Mouse (Mus musculus): Measurements from ENCODE around the gene Nrxn3.

Gene Nrxn3

DNA sequence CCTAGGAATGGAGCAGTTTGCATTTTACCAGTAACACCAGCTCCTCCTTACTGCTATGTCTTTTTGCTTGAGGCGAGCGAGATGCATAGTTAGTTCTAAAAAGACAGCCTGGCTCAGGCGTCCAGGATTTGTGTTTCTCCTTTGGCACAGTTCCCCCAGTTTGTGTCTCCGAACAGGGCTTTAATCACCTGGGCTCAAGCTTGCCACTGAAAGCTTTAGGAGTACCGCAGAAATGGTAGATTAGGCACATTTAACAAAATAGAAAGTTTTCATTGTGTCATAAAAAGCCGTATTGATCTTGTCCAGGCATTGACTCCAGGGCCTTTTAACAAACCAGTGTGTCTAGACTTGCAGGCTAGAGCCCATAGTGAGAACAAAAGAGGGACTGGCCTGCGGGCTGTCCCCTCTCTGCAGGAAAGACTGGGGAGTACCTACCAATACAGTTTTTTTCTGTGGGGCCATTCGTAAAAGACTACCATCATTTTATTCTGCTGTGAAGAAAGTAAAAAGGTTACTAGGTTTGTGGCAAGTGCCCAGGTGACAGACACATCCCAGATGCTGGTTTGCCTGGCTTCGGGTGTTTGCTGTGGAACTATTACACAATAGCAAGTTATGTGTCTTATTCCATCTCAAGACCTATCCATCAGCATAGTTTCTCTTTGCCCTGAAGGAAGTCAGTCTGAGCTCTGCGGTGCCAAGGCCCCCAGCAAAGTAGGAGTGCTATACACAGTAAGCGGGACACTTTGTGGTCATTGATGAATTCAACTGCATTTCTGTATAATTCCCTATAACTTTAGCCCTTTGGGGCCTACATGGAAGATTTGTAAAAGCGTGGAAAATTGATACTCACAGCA, 451.9 kb downstream of the Nrxn3 start:
- no peak for DNase-seq (ENCODE audit: low read depth, low spot score)

- DNase-seq (ENCODE audit: low read depth, low spot score) = no peak
Measured at GRCm38 (mm10) chr12:89179970-89180666, 457.4 kb downstream of the Nrxn3 start.

DNA sequence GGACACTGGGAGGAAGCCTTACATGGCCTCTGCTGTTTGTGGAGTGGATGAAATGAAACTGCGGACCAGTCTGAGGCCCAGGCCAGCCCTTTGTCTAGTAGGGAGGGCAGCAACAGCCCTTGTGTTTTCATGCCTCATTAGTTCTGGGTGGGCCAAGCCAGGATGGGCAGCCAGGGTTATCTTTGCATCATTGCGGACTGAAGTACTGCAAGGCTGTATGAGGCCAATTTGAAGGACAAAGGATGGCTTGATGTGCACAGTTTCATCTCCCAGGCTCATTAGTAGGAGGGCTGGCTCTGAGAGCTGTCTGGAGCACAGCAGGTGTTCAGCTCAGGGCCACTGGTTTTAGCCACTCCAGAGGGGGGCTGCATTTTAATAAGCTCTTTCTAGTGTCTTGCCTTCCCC, 458.5 kb downstream of the Nrxn3 start:
- DNase-seq (ENCODE audit: low read depth, low spot score) = no peak

- no peak for DNase-seq (ENCODE audit: low read depth, low spot score)
Measured at GRCm38 (mm10) chr12:89198764-89199525, 476.3 kb downstream of the Nrxn3 start.

DNA sequence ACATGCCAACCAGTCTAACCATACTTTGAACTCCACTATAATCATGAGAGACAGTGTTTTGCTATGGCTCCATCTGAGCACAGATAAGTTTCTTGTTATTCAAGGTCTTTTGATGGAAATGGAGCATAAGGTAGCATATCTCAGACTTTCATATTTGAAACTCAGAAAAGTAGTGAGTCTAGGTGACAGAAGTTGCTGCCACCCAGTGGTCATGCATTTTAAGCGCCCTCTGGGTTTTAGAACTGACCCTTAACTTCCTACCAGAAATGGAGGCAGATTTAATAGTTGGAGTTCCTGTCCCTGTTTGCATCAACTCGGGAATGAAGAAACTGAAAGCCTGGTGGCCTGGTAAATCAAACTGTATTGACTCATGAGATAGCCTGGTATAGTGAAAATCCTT, 488.9 kb downstream of the Nrxn3 start:
- no peak for DNase-seq (ENCODE audit: low read depth, low spot score)

DNA sequence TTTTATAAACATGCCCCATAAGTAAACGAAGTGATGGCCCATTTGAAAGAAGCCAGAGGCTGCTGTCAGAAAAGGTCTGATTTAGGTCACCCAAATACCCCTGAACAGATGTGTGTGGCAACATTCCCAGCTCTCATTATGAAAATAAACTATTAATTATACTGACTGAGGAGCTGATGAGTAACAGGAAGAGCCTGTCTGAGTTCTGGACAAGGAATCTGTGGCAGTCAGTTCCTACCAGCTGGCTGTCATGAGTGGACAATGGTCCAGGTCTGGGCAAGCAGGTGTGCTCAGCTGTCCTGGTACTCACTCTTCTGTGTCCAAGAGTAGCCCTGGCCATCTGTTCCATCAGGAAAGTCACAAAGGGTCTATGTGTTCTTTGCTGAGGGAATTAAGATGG, 517.1 kb downstream of the Nrxn3 start:
- DNase-seq (ENCODE audit: low read depth, low spot score) = no peak

- DNase-seq (ENCODE audit: low read depth, low spot score) = no peak
Measured at GRCm38 (mm10) chr12:89241554-89241953, 518.9 kb downstream of the Nrxn3 start.

DNA sequence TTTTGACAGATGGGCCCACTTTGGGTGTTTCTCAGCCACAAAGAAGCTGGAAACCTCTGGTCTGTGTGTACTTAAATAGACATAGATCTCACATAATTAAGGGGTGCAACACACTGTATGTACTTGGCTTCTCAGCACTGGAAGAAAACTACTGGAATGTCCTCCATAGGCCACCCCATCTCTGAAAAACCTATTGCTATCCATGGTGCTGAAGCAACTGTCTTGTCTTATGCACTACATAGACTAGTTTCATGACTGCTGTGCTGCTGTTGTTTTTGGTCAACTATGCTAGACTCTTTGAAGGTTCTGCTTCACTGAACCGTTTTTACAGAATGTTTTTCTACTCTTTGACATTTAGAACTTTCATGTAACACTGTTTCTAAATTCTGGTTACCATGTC, 519.8 kb downstream of the Nrxn3 start:
- DNase-seq (ENCODE audit: low read depth, low spot score) = no peak

GRCm38 (mm10) chr12:89255275-89255892, 532.7 kb downstream of the Nrxn3 start:
- no peak for DNase-seq (ENCODE audit: low read depth, low spot score)

- DNase-seq (ENCODE audit: low read depth, low spot score) = no peak
Measured at GRCm38 (mm10) chr12:89258879-89259278, 536.2 kb downstream of the Nrxn3 start.

DNA sequence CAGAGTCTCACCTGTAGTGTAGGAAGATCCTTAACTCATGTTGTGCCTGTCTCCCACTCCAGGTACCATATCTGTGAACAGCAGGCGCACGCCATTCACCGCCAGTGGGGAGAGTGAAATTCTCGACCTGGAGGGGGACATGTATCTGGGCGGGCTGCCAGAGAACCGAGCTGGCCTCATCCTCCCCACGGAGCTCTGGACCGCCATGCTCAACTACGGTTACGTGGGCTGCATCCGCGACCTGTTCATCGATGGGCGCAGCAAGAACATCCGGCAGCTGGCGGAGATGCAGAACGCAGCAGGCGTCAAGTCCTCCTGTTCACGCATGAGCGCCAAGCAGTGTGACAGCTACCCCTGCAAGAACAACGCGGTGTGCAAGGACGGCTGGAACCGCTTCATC, 537.4 kb downstream of the Nrxn3 start:
- DNase-seq (ENCODE audit: low read depth, low spot score) = no peak

DNA sequence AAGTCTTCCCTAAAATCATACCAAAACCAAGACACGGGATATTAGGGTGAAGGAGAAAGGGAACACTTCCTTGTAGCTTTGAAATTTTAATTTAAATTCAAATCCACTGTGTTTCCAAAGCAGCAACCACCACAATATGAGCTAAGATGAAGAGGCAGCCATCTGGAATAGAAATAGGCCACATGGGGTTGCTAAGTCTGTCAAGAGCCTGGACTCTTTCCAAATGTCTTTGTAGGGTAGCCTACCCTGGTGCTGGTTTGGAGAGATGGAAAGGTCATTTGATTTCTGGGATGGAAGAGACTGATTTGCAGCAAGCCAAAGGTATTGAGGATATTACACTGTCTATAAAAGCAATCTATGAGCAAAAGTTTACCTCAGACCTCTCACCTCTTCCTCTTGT, 539.6 kb downstream of the Nrxn3 start:
- DNase-seq (ENCODE audit: low read depth, low spot score) = no peak

- DNase-seq (ENCODE audit: low read depth, low spot score) = no peak
Measured at GRCm38 (mm10) chr12:89282362-89283343, 560.0 kb downstream of the Nrxn3 start.

DNA sequence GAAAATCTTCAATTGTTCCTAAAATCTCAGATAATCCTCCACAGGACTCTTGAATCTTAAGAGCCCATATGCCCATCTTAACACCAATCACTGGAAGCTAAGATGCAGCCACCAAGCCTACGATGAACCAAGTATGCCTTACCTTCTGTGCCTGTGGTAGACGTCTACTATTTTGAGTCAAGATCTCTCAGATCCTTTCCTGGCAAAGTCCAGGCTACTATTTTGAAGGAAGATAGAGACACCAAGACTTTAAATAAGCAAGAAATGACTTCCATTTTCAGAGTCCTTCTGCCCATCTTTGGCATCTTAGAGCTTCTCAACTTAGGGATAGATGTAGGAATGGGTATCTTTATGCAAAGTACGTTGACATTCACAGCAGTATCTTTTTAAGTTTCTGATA, 561.7 kb downstream of the Nrxn3 start:
- no peak for DNase-seq (ENCODE audit: low read depth, low spot score)

GRCm38 (mm10) chr12:89287037-89287436, 564.4 kb downstream of the Nrxn3 start:
- no peak for DNase-seq (ENCODE audit: low read depth, low spot score)

GRCm38 (mm10) chr12:89289589-89290274, 567.1 kb downstream of the Nrxn3 start:
- no peak for DNase-seq (ENCODE audit: low read depth, low spot score)

DNA sequence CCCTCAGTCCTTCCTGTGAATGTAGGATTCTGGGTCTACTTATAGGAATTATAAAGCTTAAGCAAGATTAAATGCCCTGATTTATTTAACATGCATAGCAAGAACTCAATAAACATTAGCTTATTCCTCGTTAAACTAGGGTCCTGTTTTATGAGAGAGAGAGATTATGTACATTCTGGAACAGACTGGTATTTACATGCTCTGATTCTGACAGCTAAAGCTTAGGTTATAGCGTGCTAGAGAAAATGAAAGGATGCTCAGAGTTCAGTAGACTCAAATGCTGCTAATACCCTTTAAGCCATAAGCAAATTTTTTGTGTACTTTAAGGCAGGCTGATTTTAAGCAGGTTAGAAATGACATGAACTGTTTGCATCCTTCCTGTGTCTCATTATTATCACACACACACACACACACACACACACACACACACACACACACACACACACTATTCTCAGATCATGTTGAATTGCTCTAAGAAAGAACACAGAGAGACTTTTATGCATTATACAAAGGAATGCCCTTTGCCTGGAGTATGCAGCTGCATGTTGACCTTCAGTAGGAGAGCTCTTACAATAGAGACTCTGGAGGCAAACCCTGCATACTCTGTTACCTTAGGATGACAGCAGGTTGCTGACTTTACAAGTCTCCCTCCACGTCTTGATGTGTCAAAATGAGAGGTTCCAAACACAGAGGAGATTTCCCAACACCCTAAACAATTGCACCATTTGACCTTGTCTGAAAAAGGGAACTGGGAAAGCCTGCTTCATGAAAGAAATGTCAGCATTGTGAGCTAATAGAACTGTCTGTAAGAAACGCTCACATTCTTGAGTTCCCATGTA, 568.3 kb downstream of the Nrxn3 start:
- DNase-seq (ENCODE audit: low read depth, low spot score) = no peak

- no peak for DNase-seq (ENCODE audit: low read depth, low spot score)
Measured at GRCm38 (mm10) chr12:89302011-89302410, 579.3 kb downstream of the Nrxn3 start.

DNA sequence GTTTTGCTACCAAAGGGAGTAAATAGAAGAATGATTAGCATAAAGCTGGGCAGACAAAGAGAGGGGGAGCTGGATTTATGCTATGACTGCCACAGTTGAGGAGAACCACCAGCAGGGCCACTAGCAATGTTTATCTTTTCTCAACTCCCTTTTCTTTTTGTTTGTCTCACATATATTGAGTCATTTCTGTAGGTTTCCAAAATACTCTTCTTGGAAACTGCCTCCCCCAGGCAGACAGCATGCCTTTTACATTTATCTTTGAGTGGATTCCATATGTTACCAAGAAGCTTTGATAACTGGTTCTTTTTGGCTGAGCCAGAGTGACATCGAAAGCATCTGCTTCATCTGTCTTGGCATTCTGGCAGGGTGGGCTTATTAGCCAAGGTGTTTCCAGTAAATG, 587.5 kb downstream of the Nrxn3 start:
- DNase-seq (ENCODE audit: low read depth, low spot score) = no peak

Measured in brain, embryonic 18.5 days (tissue).